Comparison of ENCODE assay signal across 7 mouse cellular contexts in the genomic region with DNA sequence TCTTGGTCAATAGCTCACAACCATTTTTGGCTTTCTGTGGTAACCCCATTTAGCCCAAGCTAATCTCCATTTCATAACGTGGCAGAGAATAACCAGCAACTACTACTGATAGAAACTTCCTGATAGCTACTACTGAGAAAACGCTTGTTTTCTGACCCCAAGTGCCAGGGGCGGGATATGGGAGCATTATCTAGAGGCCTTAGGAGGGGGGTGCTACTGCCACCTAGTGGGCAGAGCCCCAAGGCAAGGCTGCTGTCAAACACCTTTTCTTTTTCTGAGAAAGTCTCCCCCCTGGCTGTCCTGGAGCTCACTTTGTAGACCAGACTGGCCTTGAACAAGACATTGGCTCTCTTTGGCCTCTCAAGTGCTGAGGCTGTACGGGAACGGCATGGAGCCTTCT. TPM values are rescaled to one million over a fixed set of nuclear protein-coding genes. Genes with fewer than 3 reads are reported as not detected.
DNase-seq lines count a peak whose midpoint lies in the region; ATAC-seq and TF ChIP-seq lines count a peak whose summit lies in the region.

No protein-coding gene starts in this region.

- peak overlapping the region; percentile 75 for H3K4me3 ChIP-seq in intestine, embryonic 15.5 days (replicated peaks)
- H3K4me3 ChIP-seq in limb, embryonic 11.5 days (ENCODE audit: low read depth, low read length), result peak overlapping the region; percentile 93
- H3K4me3 ChIP-seq in midbrain, embryonic 13.5 days (replicated peaks), result peak overlapping the region; percentile 92
- peak overlapping the region; percentile 97 for H3K4me3 ChIP-seq in small intestine, adult 2 months (ENCODE audit: low read depth, low read length)

- H3K27ac ChIP-seq in intestine, embryonic 15.5 days, result no peak overlapping the region
- no peak overlapping the region for H3K27ac ChIP-seq in limb, embryonic 11.5 days (replicated peaks; ENCODE audit: low read depth, low read length)
- H3K27ac ChIP-seq in midbrain, embryonic 13.5 days, result no peak overlapping the region
- H3K27ac ChIP-seq in small intestine, adult 2 months (ENCODE audit: insufficient read depth, low read depth, low read length), result no peak overlapping the region

- DNase-seq in adrenal gland, adult (ENCODE audit: inconsistent age in 2 of 2, low spot score in 1 of 2), result peak; percentile 86 to 94
- DNase-seq in embryo, embryonic 10.5 days (ENCODE audit: low spot score), result peak; percentile 92
- DNase-seq in gastrocnemius, postnatal 25 days, result peak; percentile 59
- DNase-seq in limb, embryonic 11.5 days (ENCODE audit: low spot score), result peak; percentile 88

- H3K9ac ChIP-seq in intestine, embryonic 15.5 days, result no peak overlapping the region
- H3K9ac ChIP-seq in limb, embryonic 11.5 days (ENCODE audit: low read length), result no peak overlapping the region
- H3K9ac ChIP-seq in midbrain, embryonic 13.5 days (replicated peaks), result peak overlapping the region; percentile 89

- peak; percentile 68 for ATAC-seq in intestine, embryonic 15.5 days
- no peak for ATAC-seq in limb, embryonic 11.5 days (ENCODE audit: insufficient number of reproducible peaks, low FRiP score, low TSS enrichment, low read depth)
- ATAC-seq in midbrain, embryonic 13.5 days, result 0 out of 2 replicates have a peak, but pooled peaks have one; percentile 25

- peaks cover 28% of the 10 kb centered on the region for H3K36me3 ChIP-seq in intestine, embryonic 15.5 days
- peaks cover 11% of the 10 kb centered on the region; the same call in 1 of the 2 replicates for H3K36me3 ChIP-seq in limb, embryonic 11.5 days (ENCODE audit: control insufficient read depth, insufficient read depth, low read length)
- H3K36me3 ChIP-seq in midbrain, embryonic 13.5 days, result peaks cover 40% of the 10 kb centered on the region
- peaks cover 33% of the 10 kb centered on the region for H3K36me3 ChIP-seq in small intestine, adult 2 months (ENCODE audit: control insufficient read depth, insufficient read depth, low read length)

- TF ChIP-seq CTCF in small intestine, adult 2 months (IDR thresholded peaks at IDR 0.05; ENCODE audit: extremely low read depth, insufficient read length, insufficient replicate concordance, low read depth, low read length), result peak; percentile 93; the same call in 1 of the 2 replicates

- H3K4me1 ChIP-seq in intestine, embryonic 15.5 days (replicated peaks), result peaks cover 9% of the 10 kb centered on the region
- peaks cover 8% of the 10 kb centered on the region for H3K4me1 ChIP-seq in limb, embryonic 11.5 days (ENCODE audit: control insufficient read depth, insufficient read depth, low read length)
- H3K4me1 ChIP-seq in midbrain, embryonic 13.5 days (replicated peaks), result peaks cover 21% of the 10 kb centered on the region
- H3K4me1 ChIP-seq in small intestine, adult 2 months (ENCODE audit: control insufficient read depth, insufficient read depth, insufficient read length, low read length), result peaks cover 5% of the 10 kb centered on the region; the same call in 1 of the 2 replicates

- no peaks in the 10 kb centered on the region for H3K27me3 ChIP-seq in intestine, embryonic 15.5 days (replicated peaks)
- no peaks in the 10 kb centered on the region for H3K27me3 ChIP-seq in limb, embryonic 11.5 days (ENCODE audit: control insufficient read depth, insufficient read depth, low read length)
- H3K27me3 ChIP-seq in midbrain, embryonic 13.5 days, result no peaks in the 10 kb centered on the region
- no peaks in the 10 kb centered on the region for H3K27me3 ChIP-seq in small intestine, adult 2 months (ENCODE audit: control insufficient read depth, insufficient read depth, low read length)

- H3K9me3 ChIP-seq in intestine, embryonic 15.5 days, result no peaks in the 10 kb centered on the region
- H3K9me3 ChIP-seq in limb, embryonic 11.5 days (ENCODE audit: control insufficient read depth, low read length), result no peaks in the 10 kb centered on the region
- H3K9me3 ChIP-seq in midbrain, embryonic 13.5 days, result no peaks in the 10 kb centered on the region

- 2% methylated on average over 5 of the region's 5 CpGs for WGBS in intestine, embryonic 15.5 days
- WGBS in limb, embryonic 11.5 days, result 2% methylated on average over 5 of the region's 5 CpGs
- 4% methylated on average over 5 of the region's 5 CpGs for WGBS in midbrain, embryonic 13.5 days
- 0% methylated on average over 5 of the region's 5 CpGs for WGBS in small intestine, adult 2 months

- H3K4me2 ChIP-seq in intestine, embryonic 15.5 days (replicated peaks), result peak overlapping the region; percentile 83
- peak overlapping the region; percentile 95 for H3K4me2 ChIP-seq in limb, embryonic 11.5 days (ENCODE audit: low read depth, severe bottlenecking)
- H3K4me2 ChIP-seq in midbrain, embryonic 13.5 days (replicated peaks), result peak overlapping the region; percentile 99

- TF ChIP-seq POLR2A in small intestine, adult 2 months (IDR thresholded peaks at IDR 0.05; ENCODE audit: low read depth, low read length), result no peak

RNA-seq across cellular contexts. Expression of gene Cox6a1, which starts 1.2 kb away (rescaled TPM):
- 10 to 100 TPM; 60.7 to 80.9 TPM for total RNA-seq in gastrocnemius, postnatal 25 days (2021)
- polyA plus RNA-seq in intestine, embryonic 15.5 days (2015; fragmentation: Nextera tagmentation; extraction: Ambion mirVana), result 1,187 and 1,356 TPM in 2 replicates
- polyA plus RNA-seq in limb, embryonic 11.5 days (2014; fragmentation: Nextera tagmentation; extraction: Ambion mirVana), result 712 and 734 TPM in 2 replicates
- 973 and 974 TPM in 2 replicates for polyA plus RNA-seq in midbrain, embryonic 13.5 days (2015; fragmentation: Nextera tagmentation; extraction: Ambion mirVana)
- 6,016 and 7,190 TPM in 2 replicates for polyA plus RNA-seq in small intestine, adult 2 months (2012; rRNA removed)

RNA-seq across cellular contexts. Expression of gene Triap1, which starts 6.5 kb away (rescaled TPM):
- total RNA-seq in gastrocnemius, postnatal 25 days (2021), result 10 to 100 TPM; 17.5 to 18.4 TPM
- polyA plus RNA-seq in intestine, embryonic 15.5 days (2015; fragmentation: Nextera tagmentation; extraction: Ambion mirVana), result 62.7 and 66.3 TPM in 2 replicates
- polyA plus RNA-seq in limb, embryonic 11.5 days (2014; fragmentation: Nextera tagmentation; extraction: Ambion mirVana), result 59.8 and 64.4 TPM in 2 replicates
- polyA plus RNA-seq in midbrain, embryonic 13.5 days (2015; fragmentation: Nextera tagmentation; extraction: Ambion mirVana), result 54.2 and 56.7 TPM in 2 replicates
- 3.2 and 5.9 TPM in 2 replicates for polyA plus RNA-seq in small intestine, adult 2 months (2012; rRNA removed)

RNA-seq across cellular contexts. Expression of gene Gatc, which starts 6.6 kb away (rescaled TPM):
- 10 to 100 TPM; 20.5 to 22.1 TPM for total RNA-seq in gastrocnemius, postnatal 25 days (2021)
- 24.8 and 24.9 TPM in 2 replicates for polyA plus RNA-seq in intestine, embryonic 15.5 days (2015; fragmentation: Nextera tagmentation; extraction: Ambion mirVana)
- polyA plus RNA-seq in limb, embryonic 11.5 days (2014; fragmentation: Nextera tagmentation; extraction: Ambion mirVana), result 42.5 and 46.7 TPM in 2 replicates
- 34.2 and 37.0 TPM in 2 replicates for polyA plus RNA-seq in midbrain, embryonic 13.5 days (2015; fragmentation: Nextera tagmentation; extraction: Ambion mirVana)
- 3.3 and 6.0 TPM in 2 replicates for polyA plus RNA-seq in small intestine, adult 2 months (2012; rRNA removed)

RNA-seq across cellular contexts. Expression of gene Srsf9, which starts 20.6 kb away (rescaled TPM):
- 10 to 100 TPM; 10.7 to 12.9 TPM for total RNA-seq in gastrocnemius, postnatal 25 days (2021)
- polyA plus RNA-seq in intestine, embryonic 15.5 days (2015; fragmentation: Nextera tagmentation; extraction: Ambion mirVana), result 217 and 220 TPM in 2 replicates
- polyA plus RNA-seq in limb, embryonic 11.5 days (2014; fragmentation: Nextera tagmentation; extraction: Ambion mirVana), result 417 and 433 TPM in 2 replicates
- polyA plus RNA-seq in midbrain, embryonic 13.5 days (2015; fragmentation: Nextera tagmentation; extraction: Ambion mirVana), result 193 and 203 TPM in 2 replicates
- 16.9 and 38.0 TPM in 2 replicates for polyA plus RNA-seq in small intestine, adult 2 months (2012; rRNA removed)

RNA-seq across cellular contexts. Expression of gene Dynll1, which starts 46.8 kb away (rescaled TPM):
- 100 to 1,000 TPM; 100 to 102 TPM for total RNA-seq in gastrocnemius, postnatal 25 days (2021)
- polyA plus RNA-seq in intestine, embryonic 15.5 days (2015; fragmentation: Nextera tagmentation; extraction: Ambion mirVana), result 1,297 TPM in 2 replicates
- polyA plus RNA-seq in limb, embryonic 11.5 days (2014; fragmentation: Nextera tagmentation; extraction: Ambion mirVana), result 1,968 and 2,035 TPM in 2 replicates
- 1,401 and 1,414 TPM in 2 replicates for polyA plus RNA-seq in midbrain, embryonic 13.5 days (2015; fragmentation: Nextera tagmentation; extraction: Ambion mirVana)
- polyA plus RNA-seq in small intestine, adult 2 months (2012; rRNA removed), result 54.5 and 78.1 TPM in 2 replicates
